Mouse (Mus musculus) layer of hippocampus, postnatal 10 days (tissue): ENCODE measurements around the gene Psmd12. TPM values are rescaled to one million over a fixed set of nuclear protein-coding genes. Genes with fewer than 3 reads are reported as not detected.

ENCODE experiments used
- DNase-seq, 2 experiments: peaks; one replicate each; pipeline ENCODE4 v3.0.0; 2021; ENCODE audit warnings: low spot score in 2 of 2
- total RNA-seq, 2 experiments: library from RNA; stranded (reverse); gene quantifications; 2 replicates each; pipeline ENCODE4 v1.2.3; 2021

Gene Psmd12
- total RNA-seq, 2 experiments from 2014 or later: 78.5 to 86.2 TPM

DNA sequence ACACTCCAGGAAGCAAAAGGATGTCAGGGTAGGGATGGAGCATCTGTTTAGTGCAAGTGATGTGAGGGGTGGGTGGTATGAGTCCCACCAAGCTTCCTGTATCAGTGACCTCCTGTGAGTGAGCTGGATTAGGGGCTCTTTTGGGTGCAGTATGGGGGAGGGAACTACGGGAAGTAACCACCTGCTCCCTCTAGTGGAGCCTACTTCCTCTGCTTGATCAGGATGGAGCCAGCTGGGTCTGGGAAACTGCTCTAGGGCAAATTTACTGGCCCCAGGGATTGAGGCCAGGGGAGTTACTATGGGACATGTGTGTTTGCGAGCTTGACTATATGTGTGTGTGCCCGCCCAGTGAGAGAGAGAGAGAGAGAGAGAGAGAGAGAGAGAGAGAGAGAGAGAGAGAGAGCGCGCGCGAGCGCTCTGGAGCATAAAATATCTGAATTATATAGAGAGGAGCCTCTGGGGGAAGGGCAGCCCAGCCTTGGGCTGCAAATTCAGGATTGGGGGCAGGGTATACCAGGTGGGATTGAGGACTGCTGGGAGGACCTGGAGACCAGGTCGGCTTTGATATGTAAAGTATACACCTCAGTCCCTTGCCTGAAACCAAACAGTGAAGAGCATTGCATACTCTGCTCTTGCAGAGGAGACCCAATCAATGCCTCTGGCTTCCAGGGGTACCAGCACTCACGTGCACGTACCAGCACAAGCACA is 30.5 kb downstream of the Psmd12 start:
- peak; percentile 19 to 28 for DNase-seq

DNA sequence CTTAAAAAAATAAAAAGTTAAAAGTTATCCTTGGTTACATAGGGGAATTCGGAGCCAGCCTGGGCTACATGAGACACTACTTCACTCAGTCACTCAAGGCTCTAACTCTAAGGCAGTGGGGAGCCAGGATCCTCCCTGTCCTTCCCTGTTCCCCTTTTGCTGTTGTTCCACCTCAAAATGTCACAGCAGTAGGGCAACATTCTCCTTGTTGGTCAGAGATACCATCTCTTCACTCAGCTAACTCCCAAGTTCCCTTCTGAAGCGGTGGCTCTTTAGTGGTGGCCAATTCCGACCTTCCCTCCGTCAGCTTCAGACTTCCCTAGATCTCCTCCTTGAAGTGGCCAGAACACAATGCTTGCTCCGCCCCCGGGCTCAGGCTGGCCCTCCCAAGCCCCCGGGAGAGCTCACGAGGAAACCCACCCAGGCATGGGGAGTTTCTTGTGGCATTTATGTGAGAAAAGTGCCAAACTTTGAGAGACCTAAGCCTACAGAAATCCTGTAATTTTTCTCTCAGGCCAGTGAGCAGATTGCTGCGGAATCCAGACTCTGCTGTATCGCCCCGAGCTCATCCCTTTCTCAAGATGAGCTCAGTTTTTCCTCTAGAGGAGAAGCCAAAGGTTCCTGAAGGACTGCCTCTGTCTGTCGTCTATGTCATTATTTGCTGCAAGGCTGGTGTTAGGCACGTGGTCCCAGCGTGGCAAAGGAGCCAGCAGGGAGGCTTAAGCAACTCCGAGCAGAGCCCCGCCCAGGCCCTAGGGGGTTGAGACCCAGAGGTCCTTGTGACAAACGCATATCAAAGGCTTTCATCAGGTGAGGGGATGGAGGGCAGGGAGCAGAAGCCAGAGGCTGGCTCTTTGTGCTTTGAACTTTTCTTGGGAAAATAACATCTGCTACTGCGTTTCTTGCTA is 31.3 kb downstream of the Psmd12 start:
- no peak for DNase-seq

DNA sequence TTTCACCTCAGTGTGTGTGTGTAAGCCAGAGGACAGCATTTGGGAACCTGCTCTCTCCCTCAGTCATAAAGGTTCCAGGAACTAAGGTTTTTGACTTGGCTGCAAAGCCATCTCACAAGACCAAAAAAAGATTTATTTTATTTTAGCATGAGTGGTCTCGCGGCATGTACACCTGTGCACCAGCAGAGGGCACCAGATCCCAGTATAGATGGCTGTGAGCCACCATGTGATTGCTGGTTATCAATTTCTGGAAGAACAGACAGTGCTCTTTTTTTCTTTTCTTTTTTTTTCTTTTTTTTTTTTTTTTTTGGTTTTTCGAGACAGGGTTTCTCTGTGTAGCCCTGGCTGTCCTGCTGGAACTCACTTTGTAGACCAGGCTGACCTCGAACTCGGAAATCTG is 32.7 kb downstream of the Psmd12 start:
- peak; percentile 77 to 81 for DNase-seq

DNA sequence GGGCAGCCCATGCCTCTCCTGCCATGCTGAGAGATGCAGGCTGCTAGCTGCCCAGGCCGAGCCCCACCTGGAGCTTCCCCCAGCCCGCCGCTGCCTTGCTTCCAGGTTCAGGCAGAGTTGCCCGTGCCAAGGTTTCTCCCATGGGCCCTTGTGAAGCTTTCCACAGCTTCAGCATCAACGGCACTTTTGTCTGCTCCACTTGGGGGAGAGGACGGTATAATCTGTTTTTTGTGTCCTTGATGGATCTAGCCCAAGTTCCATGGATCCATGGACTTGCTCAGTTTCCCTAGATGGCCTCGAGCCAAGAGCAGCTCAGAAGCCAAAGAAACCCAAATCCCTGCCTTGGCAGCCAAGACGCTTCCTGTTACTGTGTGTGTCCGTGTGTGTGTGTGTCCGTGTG is 33.8 kb downstream of the Psmd12 start:
- peak; percentile 23 to 47 for DNase-seq

DNA sequence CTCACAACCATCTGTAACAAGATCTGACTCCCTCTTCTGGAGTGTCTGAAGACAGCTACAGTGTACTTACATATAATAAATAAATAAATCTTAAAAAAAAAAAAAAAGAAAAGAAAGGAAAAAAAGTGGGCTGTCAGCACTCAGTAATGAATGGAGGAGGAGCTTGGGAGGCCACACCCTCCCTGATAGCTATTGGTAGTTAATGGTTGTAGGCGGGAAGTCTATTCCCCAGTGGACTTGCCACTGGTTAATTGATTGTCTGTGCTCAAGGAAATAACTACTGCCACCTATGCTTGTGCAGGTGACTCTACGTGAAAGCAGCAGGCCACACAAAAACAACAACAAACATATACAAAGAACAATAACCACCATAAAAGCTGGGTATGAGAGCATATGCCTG is 37.1 kb downstream of the Psmd12 start:
- no peak for DNase-seq

DNA sequence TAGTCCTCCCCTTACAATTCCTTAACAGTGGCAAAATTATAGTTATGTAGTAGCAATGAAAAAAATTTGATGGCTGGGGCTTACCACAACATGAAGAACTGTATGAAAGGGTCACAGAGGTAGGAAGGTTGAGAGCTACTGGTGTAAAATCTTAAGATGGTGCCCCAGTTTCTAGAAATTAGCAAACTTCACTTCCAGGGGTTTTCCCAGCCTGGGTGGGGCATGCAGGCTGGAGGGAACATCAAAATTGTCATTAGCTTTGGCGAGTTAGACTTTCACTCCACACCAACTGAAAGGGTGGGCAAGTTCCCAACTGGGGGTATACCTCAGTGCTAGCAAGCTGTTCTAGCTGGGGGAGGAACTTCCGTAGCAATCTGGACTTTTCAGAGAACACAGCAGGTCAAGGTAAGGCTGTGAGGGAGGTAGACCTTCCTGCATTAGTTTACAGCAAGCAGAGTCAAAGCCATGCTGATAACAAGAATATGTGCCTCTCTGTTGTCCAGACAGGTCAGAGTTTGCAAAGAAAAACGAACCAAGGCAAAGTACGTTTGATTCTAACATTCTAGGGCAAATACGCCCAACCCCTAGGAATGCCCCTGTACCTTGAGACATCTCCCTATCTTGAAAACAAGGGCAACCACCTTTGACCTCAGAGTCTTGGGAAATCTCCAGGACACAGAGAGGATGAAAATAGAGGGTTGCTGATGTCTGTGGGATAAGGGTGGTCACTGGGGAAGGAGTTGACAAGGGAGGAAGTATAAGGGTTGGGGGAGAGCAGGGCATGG is 39.6 kb downstream of the Psmd12 start:
- DNase-seq: no peak

DNA sequence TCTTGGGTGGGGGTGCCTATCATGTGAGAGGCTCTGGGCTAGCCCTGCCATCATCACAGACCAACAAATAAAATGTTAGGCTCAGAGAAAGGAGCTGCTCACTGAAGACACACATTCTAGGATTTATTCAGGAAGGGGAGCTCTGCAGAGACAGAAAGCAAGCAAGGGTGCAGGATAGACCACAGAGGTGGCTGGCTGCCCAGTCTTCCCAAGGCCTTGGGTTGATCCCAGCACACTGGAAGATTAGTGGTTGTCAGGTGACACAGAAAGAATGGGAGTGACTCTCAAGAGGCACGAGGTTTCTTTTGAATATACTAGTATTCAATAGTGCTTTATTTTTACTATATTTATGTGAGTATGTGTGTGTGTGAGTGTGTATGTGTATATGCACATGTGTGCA is 41.9 kb downstream of the Psmd12 start:
- DNase-seq: no peak

DNA sequence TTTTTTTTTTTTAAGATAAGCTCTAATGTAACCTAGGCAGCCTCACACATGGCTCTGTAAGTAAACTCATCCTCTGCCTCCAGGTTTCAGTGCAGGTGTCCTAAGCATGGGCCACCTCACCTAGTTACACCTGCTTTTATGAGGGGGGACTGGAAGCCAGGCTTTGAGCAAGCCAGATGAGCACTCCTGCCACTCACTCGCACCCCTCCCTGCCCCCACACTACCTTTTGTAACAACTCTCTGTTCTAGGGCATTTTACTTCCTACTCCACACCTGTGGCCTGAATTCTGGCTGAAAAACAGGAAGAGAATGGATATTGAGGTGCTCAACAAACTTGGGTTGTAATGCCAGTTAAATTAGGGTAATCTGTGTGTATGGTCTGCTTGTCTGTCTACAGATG is 45.7 kb downstream of the Psmd12 start:
- DNase-seq: no peak

DNA sequence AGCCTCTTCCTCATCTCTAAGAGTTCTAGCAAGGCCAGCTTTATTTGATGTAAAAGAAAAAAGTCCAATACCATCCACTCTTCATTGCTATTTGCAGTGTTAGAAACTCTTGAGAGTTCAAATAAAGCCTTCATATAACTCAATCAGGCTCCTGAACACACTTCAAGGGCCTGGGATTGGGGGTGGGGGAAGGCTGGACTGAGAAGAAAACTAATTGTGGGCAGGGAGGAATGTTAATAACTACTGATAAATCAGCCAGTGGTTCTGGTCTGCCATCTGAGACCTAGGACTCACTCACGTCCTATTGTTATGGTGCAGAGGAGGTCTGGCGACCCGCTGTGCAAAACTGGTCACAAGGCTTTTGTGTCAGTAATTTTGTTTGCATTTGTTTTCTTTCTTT is 48.3 kb downstream of the Psmd12 start:
- no peak for DNase-seq

DNA sequence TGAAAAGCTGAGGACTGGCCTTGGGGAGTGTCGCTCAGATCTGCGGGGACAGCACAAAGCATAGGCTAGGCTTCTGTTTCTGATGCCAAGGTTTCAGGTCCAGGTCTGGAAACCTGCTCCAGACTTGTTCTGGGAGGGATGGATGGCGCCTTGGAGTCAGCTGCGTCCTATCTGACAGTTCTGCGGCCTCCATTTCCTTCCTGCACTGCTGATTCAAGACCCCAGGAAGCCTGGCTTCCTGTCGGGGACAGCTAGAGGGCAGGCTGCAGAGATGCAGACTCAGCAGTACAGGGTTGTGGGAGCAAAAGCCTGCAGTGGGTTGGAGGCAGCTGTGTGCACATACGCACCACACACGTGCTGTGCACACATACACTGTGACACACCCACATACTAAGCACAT is 50.0 kb downstream of the Psmd12 start:
- peak; percentile 9 to 18 for DNase-seq

DNA sequence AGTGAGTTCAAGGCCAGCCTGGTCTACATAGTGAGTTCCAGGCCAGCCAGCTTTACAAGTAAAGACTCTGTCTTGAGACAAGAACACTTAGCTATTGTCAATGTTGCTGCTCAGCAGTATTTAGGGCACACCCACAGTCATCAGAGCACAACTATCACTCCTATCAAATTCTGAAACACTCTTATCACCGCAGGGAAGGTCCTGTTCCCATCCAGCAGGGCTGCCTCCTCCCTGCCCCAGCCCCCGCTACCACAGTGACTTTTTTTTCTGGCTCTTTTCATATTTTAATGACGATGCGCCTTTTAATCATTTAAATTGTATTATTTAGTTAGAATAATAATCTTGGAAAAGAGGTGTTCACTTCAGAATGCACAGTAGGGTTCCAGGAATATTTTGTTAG is 52.2 kb downstream of the Psmd12 start:
- no peak for DNase-seq

DNA sequence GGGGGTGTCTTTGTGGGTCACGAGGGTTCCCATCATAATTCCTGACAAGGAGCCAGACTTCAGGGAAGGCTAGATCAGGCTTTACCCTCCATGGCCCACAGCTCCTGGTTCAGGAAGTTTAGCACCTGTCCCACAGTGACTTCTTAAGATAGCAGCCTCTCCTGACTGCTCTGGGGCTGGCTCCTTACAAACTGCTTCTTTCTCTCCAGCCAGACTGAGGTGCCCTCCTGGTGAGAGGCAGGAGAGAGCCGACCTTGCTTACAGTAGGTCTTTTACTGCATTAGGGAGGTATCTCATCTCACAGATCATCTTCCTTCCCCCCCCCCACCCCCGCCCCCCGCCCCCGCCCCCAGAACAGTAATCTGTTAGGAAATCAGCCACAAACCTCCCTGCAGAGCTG is 53.0 kb downstream of the Psmd12 start:
- DNase-seq: no peak

DNA sequence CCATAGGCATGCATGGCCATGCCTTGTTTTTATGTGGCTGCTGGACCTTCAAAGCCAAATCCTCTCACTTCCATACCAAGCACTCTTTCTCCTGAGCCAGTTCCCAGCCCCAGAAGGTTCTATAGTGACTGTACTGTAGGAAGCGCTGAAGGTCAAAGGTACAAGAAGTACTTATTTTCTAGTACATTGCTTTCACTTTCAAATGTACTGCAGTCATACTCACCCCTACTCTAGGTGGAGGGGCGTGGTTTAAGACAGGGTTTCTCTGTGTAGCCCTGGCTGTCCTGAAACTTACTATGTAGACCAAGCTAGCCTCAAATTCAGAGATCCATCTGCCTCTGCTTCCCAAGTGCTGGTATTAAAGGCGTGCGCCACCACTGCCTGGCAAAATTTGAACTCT is 59.7 kb downstream of the Psmd12 start:
- DNase-seq: no peak

DNA sequence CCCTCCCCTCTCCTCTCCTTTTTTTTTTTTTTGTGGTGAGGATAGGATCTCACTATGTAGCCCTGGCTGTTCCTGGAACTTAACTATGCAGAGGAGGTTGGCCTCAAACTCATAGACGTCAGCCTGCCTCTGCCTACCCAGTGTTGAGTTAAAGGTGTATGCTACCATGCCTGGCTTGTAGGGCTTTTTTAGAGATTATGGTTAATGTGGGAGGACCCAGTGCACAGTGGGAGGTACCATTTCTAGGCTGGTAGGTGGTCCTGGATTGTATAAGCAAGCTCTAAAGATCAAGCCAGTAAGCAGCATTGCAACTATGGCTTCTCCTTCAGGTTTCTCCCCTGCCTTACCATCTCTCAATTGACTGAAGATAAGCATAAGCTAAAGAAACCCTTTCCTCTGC is 61.1 kb downstream of the Psmd12 start:
- DNase-seq: no peak

DNA sequence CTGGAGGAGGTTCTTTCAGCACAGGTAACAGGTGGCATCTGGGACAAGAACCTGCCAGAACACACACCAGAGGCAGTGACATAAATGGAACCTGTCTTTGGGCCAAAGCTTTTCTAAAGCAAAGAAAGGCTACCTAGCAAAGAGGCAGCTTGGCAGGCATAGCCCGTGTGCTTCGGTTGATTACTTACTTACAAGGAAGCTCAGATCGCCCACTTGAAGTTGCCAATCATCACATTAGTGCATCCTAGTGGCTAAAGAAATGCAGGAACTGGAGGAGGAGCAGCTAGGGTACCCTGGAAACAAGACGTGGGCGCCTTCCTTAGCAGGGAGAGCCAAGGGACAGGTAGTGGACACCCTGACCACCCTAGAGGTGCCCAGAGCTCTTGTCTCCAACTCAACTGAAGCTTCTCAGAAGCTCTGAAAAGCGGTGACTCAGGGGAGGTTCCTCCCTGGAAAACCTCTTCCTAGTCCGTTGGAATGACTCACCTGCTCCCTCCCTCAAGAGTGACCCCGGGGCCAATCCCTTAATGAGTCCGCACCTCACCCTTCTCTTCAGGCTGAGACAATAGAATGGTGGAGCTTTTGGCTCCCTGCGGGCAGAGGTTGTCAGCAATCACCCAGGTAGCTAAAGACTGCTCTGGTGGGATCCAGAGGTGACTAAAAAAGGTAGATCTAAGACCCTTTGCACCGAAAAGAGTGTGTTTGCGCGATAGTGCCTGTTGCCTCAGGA is 66.6 kb downstream of the Psmd12 start:
- no peak for DNase-seq

DNA sequence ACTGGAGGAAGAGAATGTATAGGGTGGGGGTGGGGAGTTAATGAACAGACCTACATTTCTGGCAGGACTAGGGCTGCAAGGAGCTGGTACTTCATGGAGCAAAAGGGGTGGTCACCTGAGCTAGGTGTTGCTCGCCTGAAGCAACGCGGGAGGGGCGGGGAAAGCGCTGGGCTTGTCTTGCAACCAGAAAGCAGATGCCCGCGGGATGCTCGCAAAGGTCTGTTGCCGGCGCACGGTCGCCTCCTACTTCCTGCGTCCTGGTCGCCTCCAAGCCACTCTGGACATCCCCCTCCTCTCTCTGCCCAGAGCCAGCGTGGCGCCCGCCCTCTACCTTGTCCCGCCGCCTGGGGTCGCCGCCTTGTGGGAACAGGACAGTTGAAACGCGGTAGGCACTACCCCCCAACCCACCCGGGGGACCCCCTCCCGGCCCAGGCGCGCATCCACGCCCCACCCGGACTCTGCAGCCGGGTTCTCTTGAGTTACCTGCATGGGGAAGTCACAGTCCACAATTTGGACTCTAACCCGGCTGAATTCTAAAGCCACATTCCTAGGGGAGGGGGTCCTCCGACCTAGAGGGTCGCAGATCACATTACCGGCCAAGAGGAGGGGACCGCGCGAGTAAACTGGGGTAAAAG is 67.5 kb downstream of the Psmd12 start:
- DNase-seq: peak; percentile 32 to 43

DNA sequence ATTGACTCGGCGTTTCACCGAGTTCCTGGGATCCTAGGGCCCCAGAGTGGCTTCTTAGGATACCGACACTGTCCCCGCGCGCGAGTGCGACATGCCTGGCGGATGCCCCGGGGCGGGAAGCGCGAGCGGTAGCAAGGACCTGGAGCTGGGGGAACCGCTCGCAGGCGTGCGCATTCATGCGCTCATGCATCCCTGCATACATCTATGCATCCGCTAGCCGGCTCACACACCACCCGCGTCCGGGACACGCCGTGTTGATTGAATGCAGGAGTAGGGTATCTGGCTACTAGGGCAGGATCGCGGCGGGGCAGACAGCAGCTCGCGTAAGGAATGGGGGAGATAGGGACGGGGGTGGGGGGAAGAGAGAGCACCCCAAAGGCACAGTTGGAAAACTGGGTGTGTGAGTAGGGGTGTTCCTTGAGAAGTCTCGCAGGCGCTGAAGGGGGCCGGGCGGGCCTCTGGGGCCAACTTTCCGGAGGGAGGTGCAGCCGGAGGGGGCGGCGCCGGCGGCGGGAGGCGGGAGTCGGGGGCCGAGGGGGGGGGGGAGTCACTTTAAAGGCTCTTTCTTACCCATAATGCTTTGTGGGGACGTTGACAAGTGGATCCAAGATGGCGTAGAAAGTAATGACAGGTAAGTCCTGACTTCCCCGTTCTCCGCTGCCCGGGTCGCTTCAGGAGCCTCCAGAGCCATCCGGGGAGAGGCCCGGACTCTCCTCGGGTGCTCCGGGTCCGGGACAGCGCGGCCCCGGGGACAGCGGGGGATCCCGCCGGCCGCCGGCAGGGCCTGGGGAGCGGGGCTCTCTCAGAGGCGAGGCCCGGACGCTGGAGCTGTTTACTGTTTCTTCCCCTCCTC is 68.3 kb downstream of the Psmd12 start, which contains the start of gene Helz:
TSS of gene Helz (plus strand) at position 580 of the 853 bp plus-strand sequence.
- peak; percentile 48 to 65 for DNase-seq

DNA sequence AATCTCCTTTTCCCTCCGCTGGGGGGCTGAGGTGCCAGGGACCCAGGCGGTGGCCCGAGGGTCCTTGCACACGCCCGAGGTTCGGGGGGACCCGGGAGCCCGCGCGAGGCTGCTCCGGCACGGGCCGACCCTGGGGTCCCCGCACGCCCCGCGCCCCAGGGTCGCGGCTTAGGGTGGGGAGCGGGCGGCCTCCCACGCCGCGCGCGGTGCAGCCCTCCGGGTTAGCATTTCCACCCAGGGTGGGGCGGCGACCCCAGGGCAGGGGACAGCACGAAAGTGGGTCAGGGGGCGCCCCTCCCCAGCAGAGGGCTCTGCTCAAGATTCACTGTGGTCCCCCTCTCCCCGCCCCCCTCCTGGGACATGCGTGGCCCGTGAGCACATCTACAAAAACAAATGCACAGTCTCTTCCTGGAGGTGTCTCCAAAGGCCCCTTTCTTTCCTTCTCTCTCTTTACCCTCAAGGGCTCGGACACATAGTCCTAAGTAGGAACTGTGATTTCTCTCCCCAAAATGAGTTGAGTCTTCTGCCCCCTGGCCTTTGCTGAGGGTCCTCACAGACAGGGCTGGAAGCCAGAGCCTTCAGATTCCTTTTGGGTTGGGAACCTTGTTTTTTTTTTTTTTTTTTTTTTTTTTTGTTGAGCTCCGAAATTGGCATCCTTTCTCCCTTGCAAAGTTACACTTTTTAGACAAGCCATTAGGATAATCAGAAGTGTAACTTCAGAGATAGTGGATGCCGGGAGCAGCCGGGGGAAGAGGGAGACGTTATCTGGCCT is 69.1 kb downstream of the Psmd12 start:
- peak in 1 of 2 experiments; percentile 31 for DNase-seq
